Mouse (Mus musculus): ENCODE data around the gene Osbpl10. TPM values are rescaled to one million over a fixed set of nuclear protein-coding genes. Genes with fewer than 3 reads are reported as not detected.

Gene Osbpl10
- polyA plus RNA-seq, 1 experiment: not detected

GRCm38 (mm10) chr9:115200166-115200862 lies 221.9 kb downstream of the Osbpl10 start:
- TF ChIP-seq GATA1 (IDR thresholded peaks at IDR 0.05; ENCODE audit: low read length): no peak

DNA sequence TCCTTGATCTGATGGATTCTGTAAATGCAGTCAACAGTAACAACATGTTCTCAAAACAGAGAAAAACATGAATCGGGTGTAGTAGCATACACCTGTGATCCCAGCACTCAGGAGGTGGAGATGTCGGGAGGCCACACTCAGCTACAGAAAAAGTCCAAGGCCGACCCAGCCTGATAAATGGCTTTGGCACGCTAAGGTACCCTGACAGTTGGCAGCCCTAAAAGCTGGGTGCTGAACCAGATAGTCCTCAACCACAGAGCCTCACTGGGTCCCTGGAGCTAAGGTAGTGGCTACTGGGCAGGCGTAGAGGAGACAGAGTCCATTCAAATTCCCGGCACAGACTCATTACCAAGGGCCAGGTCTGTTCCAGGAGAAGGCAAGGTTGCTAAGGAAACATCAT lies 222.9 kb downstream of the Osbpl10 start:
- TF ChIP-seq GATA1 (IDR thresholded peaks at IDR 0.05; ENCODE audit: low read length): no peak

DNA sequence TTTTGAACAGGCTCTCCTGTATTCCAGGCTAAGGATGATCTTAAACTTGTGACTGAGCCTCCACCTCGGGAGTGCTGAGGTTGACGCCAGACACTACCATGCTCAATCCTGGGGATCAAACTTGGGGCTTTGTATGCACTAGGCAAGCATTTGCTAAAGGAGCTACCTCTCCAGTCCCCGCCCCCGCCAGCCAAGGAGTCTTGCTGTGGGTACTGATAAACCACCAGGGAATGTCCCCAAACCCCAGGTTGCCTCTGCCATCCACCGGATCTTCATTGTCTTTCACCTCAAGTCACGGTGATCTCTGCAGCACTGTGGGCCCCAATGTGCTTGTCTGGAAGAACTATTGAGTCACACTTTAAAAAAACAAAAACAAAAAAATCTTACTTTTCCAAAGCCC lies 224.8 kb downstream of the Osbpl10 start:
- no peak for TF ChIP-seq GATA1 (IDR thresholded peaks at IDR 0.05; ENCODE audit: low read length)

- no peak for TF ChIP-seq GATA1 (IDR thresholded peaks at IDR 0.05; ENCODE audit: low read length)
Observed at GRCm38 (mm10) chr9:115205491-115205890, 227.1 kb downstream of the Osbpl10 start.

DNA sequence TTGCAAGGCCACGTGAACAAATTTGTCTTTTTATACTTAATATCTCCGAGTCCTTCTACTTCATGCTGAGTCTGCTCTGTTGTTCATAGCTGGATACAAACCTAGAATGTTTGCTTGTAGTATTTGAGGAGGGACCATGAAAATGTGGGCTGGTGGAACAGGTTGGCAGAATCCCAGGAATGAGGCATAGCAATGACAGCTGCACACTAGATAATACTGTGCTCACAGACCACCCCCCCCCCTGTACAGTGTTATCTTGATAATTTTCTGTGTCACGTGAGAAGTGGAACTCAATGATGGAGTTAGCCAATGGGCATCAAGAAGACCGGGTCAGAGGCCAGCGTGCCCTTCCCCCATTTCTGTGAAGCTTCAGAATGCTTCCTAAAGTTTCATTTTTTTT lies 227.8 kb downstream of the Osbpl10 start:
- TF ChIP-seq GATA1 (IDR thresholded peaks at IDR 0.05; ENCODE audit: low read length): no peak

DNA sequence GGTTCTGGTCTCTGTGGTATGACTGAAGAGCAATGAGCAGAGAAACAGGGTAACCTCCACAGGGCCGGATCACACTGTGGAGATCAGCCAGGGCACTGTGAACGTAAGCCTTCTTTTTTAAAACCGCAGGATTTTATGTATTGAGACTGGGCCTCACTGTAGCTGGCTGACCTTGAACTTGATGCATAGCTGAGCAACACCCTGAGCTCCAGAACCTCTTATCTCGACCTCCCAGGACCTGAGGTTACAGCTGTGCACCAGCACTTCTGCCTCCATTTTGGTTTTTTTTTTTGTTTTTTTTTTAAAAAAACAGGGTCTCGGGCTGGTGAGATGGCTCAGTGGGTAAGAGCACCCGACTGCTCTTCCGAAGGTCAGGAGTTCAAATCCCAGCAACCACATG lies 231.4 kb downstream of the Osbpl10 start:
- TF ChIP-seq GATA1 (IDR thresholded peaks at IDR 0.05; ENCODE audit: low read length): no peak

DNA sequence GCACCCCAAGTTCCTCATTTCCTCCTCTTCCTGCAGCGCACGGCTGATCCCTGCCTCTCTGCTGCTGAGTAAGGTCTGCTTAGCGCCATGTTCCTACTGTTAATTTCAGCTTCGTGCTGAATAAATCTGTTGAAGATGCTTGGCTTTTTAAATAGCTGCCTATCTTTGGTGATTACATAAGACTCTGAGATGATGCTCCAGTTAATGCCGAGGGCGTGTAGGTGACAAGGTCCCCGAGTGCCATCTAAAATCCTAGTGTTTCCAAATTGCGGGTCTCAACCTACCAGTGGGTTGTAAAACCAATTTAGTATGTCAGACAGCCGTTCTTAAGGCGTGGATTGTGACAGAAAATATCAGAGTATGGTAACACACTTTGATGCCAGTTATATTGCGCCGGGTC lies 232.2 kb downstream of the Osbpl10 start:
- TF ChIP-seq GATA1 (IDR thresholded peaks at IDR 0.05; ENCODE audit: low read length): no peak

DNA sequence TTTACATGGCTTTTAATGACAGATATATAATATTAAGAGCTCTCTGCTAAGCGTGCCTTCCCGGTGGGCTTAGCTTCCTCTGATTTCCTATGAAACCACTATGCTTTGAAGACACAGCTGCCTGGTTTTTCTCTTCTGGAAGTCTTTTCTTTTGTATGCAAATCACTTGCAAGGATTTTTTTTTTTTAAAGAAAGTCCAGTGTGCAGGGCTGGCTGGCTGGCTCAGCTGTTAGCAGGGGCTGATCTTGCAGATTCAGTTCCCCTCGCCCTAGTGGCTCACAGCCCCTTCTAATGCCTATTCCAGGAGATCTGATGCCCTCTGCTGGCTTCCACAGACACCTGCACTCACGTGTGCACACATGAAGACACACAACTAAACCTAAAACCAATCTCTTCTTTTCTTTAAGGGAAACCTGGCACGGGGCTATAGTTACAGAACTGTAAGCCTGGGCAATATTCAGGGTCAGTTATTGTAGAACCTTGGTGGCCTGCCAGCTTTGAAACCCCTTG lies 235.4 kb downstream of the Osbpl10 start:
- TF ChIP-seq GATA1 (IDR thresholded peaks at IDR 0.05; ENCODE audit: low read length): no peak

GRCm38 (mm10) chr9:115214572-115215571 lies 236.5 kb downstream of the Osbpl10 start:
- TF ChIP-seq GATA1 (IDR thresholded peaks at IDR 0.05; ENCODE audit: low read length): no peak

GRCm38 (mm10) chr9:115215830-115216701 lies 237.7 kb downstream of the Osbpl10 start:
- TF ChIP-seq GATA1 (IDR thresholded peaks at IDR 0.05; ENCODE audit: low read length): no peak

DNA sequence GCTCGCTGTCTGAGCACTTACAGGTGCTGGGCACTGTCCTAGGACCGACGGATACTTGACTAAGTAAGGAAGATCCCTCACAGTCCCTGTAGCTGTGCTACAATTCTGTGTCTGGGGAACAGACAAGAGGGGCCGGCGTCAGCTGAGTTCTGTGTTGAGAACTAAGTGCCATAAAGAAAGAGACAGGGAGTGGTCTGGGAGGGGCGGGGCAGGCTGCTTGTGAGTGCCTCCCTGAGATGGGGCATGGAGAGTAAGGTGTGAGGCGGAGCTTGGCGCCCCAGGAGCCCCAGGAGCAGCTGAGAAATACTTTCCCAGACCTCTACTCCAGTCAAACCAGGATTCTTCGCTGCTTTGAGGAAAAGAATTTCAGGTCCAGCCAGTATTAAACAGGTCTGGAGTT lies 239.6 kb downstream of the Osbpl10 start:
- TF ChIP-seq GATA1 (IDR thresholded peaks at IDR 0.05; ENCODE audit: low read length): no peak

- no peak for TF ChIP-seq GATA1 (IDR thresholded peaks at IDR 0.05; ENCODE audit: low read length)
Observed at GRCm38 (mm10) chr9:115220466-115220865, 242.1 kb downstream of the Osbpl10 start.

DNA sequence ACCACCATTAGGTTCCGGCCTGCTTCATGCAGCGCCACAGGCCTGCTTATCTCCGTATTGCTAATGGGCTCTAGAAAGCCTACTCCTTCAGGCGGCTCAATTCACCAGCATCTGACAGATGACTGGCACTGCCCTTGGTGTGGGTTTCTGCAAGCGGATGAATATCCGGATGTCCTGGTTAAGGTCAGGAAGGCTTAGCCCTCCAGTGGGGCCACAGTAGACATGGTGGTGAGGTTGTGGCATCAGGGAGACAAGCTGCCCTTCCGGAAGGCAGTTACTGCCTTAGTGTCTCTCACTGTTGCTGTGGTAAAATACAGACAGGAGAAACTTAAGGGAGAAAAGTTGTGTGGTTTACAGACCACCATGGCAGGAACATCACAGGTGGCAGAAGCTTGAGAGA lies 242.9 kb downstream of the Osbpl10 start:
- no peak for TF ChIP-seq GATA1 (IDR thresholded peaks at IDR 0.05; ENCODE audit: low read length)

GRCm38 (mm10) chr9:115224744-115225354 lies 246.5 kb downstream of the Osbpl10 start:
- no peak for TF ChIP-seq GATA1 (IDR thresholded peaks at IDR 0.05; ENCODE audit: low read length)

GRCm38 (mm10) chr9:115229145-115229544 lies 250.8 kb downstream of the Osbpl10 start:
- TF ChIP-seq GATA1 (IDR thresholded peaks at IDR 0.05; ENCODE audit: low read length): no peak

Measured in G1E-ER4 (cell line).